Mouse (Mus musculus) stomach, embryonic 14.5 days (tissue): ENCODE measurements at regions not wholly inside any gene's neighbourhood (a gene's known extent, or its start where the extent isn't known, plus 50 kb on each side); places are given as distances from the start of the nearest gene placed in this dataset.
A peak's percentile ranks its signal among the peaks of the same experiment; 100 is the strongest.

Experiments
- ATAC-seq: fragments of 200-750 bp; cut with Nextera tagmentation; 2 replicates; pipeline ENCODE4 v1.8.0; 2017; ENCODE audit warnings: low read depth, moderate TSS enrichment; ENCODE audit not compliant: insufficient number of reproducible peaks, insufficient read depth, low FRiP score
- H3K27ac ChIP-seq: fragments of 300-500 bp; sonication (generic); 2 replicates; pipeline ENCODE4 v1.5.1; 2014; ENCODE audit warnings: mild to moderate bottlenecking, low read length, moderate library complexity, mixed read lengths
- H3K27me3 ChIP-seq: fragments of 300-500 bp; sonication (generic); 2 replicates; pipeline ENCODE4 v1.6.1; 2014; ENCODE audit warnings: low read length, control low read depth, mixed read lengths; ENCODE audit not compliant: control insufficient read depth, insufficient read depth
- H3K36me3 ChIP-seq: fragments of 300-500 bp; sonication (generic); 2 replicates; pipeline ENCODE4 v1.6.1; 2014; ENCODE audit warnings: mild to moderate bottlenecking, control low read depth, low read length, moderate library complexity, mixed read lengths; ENCODE audit not compliant: control insufficient read depth, insufficient read depth
- H3K4me1 ChIP-seq: fragments of 300-500 bp; sonication (generic); 2 replicates; pipeline ENCODE4 v1.6.1; 2014; ENCODE audit warnings: low read length, control low read depth, mixed read lengths; ENCODE audit not compliant: control insufficient read depth, insufficient read depth
- H3K4me2 ChIP-seq: fragments of 300-500 bp; sonication (generic); replicated peaks from 2 replicates; pipeline ENCODE4 v1.6.1; 2014; ENCODE audit warnings: low read depth, low read length, control low read depth
- H3K4me3 ChIP-seq: fragments of 300-500 bp; sonication (generic); 2 replicates; pipeline ENCODE4 v1.5.1; 2014; ENCODE audit warnings: low read depth, low read length, control low read depth
- H3K9ac ChIP-seq: fragments of 300-500 bp; sonication (generic); replicated peaks from 2 replicates; pipeline ENCODE4 v1.6.1; 2014; ENCODE audit warnings: low read depth, mild to moderate bottlenecking, control low read depth, low read length, moderate library complexity, mixed read lengths
- H3K9me3 ChIP-seq: fragments of 300-500 bp; sonication (generic); 2 replicates; pipeline ENCODE4 v1.6.1; 2016; ENCODE audit warnings: low read depth, low read length, control low read depth; ENCODE audit not compliant: control insufficient read depth
- WGBS: fragments of 180-500 bp; shearing (Covaris S2); extraction: QIAGEN DNeasy Blood & Tissue Kit; methylation state at CpG from one replicate; pipeline ENCODE4 v1.1.7; 2014; 5-methylcytosine and 5-hydroxymethylcytosine counted together

DNA sequence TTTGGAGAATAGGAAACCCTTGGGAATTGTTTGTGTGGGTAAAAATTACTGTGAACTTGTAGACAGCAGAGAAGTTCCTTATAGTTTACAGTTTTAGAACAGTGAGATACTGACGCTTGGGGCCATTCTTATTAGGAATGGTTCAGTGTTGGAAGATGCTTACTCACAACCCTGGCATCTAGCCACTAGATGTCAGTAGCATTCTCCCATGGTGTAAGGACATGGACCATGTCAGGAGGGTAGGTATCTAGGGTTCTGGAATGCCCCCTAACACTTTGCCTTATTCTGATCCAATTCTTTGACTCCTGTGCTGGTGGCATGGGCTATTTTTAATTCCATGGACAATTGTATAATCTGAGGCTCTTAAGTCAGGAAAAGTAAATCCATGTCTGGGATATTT is 185.3 kb upstream of the Ccn2 start:
- 20% methylated on average over 1 of the region's 1 CpGs for WGBS
- no peak overlapping the region for H3K9ac ChIP-seq
- H3K27me3 ChIP-seq: no peaks in the 10 kb centered on the region
- no peak for ATAC-seq
- no peaks in the 10 kb centered on the region for H3K9me3 ChIP-seq
- H3K4me2 ChIP-seq: no peak overlapping the region
- no peak overlapping the region for H3K27ac ChIP-seq
- no peaks in the 10 kb centered on the region for H3K4me1 ChIP-seq
- no peaks in the 10 kb centered on the region for H3K36me3 ChIP-seq
- no peak overlapping the region for H3K4me3 ChIP-seq

DNA sequence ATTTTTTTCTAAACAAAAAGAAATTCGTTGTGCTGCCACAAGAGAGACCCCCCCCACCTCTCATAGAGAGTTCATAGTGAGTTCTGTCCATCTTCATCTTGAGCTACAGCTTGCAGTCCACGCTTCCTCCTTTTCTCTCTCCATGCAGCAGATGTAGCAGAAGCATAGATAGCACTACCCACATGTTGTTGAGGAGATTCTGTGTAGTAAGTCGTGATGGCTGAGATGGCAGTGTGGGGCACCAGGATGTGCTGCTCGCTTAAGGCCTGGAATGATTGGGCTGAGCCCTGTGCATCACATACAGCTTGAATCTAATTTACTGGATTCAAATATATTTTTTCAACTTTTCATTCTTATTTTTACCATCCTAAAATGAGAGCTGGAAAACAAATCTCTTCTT is 184.4 kb upstream of the Ccn2 start:
- H3K9ac ChIP-seq: no peak overlapping the region
- no peaks in the 10 kb centered on the region for H3K36me3 ChIP-seq
- H3K4me3 ChIP-seq: no peak overlapping the region
- 88% methylated on average over 4 of the region's 4 CpGs for WGBS
- H3K27me3 ChIP-seq: no peaks in the 10 kb centered on the region
- H3K4me2 ChIP-seq: no peak overlapping the region
- no peaks in the 10 kb centered on the region for H3K4me1 ChIP-seq
- ATAC-seq: no peak
- H3K9me3 ChIP-seq: no peaks in the 10 kb centered on the region
- no peak overlapping the region for H3K27ac ChIP-seq

DNA sequence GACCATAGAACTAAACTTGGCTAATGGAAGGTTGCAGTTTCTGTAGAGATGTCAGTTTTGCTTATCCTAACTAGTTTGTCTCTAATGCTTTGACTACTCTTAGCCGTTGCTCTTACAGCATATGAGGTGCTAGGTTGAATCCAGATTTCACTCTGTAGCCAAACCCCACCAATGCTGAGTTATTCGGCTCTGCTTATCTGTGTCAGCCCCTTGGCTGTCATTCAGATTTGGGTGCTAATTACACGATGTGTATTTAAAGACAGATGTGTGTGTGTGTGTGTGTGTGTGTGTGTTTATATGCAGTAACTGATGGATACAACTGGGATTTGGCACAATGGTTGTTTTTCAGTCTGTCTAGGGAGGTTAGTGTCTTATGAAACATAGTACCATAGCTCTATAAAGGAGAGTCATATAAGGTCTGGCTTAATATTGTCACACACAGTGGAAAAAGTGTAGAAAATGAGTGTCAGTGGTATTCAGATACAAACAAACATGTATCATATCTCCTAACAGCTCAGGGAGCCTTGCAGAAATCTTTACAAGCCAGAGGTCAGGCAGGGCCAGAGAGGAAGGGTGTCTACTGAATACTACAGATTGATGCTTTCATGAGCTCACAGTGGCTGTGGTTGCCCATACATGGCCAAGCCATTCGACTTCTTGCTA is 172.6 kb upstream of the Ccn2 start:
- Histone ChIP-seq H3K27ac (no peak overlapping the region), H3K9ac (no peak overlapping the region), H3K4me1 (no peaks in the 10 kb centered on the region), H3K36me3 (no peaks in the 10 kb centered on the region), H3K9me3 (no peaks in the 10 kb centered on the region), H3K4me3 (no peak overlapping the region), H3K27me3 (no peaks in the 10 kb centered on the region), H3K4me2 (no peak overlapping the region)
- WGBS: 60% methylated on average over 4 of the region's 4 CpGs
- ATAC-seq: no peak

DNA sequence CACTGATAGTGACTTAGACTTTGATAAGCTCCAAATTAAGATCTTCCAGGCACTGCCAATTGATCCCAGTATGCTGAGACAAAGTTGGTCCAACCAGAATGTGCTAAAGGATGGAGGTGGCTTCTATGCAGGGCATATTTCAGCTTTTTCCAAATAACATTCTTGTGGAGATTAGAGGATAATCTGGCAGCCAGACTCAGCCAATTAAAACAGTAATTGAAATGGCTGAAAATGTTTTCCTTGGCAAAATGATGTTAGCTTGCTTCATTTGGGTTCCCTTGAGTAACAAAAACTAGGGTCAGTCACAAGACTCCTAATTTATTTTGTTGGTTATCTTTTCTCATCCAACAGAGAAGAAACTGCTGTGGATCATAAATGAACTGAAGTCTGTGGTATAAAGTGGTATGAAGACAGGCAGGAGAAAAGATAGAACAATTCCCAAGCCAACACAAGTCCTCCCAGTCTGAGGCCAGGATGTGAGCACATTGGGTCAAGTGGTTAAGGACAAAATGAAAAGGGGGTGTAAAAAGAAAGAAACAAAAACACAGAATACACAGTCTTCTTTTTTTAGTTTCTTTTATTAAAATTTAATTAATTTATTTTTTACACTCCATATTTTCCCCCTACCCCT is 161.4 kb upstream of the Ccn2 start:
- no peak overlapping the region for H3K4me2 ChIP-seq
- no peaks in the 10 kb centered on the region for H3K4me1 ChIP-seq
- H3K27me3 ChIP-seq: no peaks in the 10 kb centered on the region
- ATAC-seq: no peak
- H3K9ac ChIP-seq: no peak overlapping the region
- H3K9me3 ChIP-seq: no peaks in the 10 kb centered on the region
- no peak overlapping the region for H3K27ac ChIP-seq
- no peak overlapping the region for H3K4me3 ChIP-seq
- no peaks in the 10 kb centered on the region for H3K36me3 ChIP-seq

DNA sequence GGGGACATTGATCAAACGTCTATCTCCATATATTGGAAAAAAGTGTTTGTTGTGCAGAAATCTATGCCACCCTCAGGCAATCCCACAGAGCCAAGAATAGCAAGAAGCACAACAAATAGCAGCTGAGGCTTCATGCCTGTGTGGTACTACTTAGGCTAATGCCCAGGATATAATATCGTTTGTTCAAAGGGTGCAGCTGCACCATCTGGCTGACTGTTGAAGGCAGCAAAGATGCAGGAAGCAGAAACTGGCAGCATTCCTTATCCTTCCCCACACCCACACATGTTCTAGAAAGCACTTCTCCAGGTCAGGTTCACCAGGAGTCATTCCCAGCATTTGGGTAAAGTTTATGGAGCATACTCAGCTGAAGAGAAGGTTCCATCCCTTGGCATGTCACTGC is 158.1 kb upstream of the Ccn2 start:
- H3K4me1 ChIP-seq: no peaks in the 10 kb centered on the region
- H3K27ac ChIP-seq: no peak overlapping the region
- H3K4me2 ChIP-seq: no peak overlapping the region
- no peaks in the 10 kb centered on the region for H3K36me3 ChIP-seq
- WGBS: 72% methylated on average over 2 of the region's 2 CpGs
- H3K9ac ChIP-seq: no peak overlapping the region
- no peak overlapping the region for H3K4me3 ChIP-seq
- H3K9me3 ChIP-seq: no peaks in the 10 kb centered on the region
- H3K27me3 ChIP-seq: no peaks in the 10 kb centered on the region
- no peak for ATAC-seq

DNA sequence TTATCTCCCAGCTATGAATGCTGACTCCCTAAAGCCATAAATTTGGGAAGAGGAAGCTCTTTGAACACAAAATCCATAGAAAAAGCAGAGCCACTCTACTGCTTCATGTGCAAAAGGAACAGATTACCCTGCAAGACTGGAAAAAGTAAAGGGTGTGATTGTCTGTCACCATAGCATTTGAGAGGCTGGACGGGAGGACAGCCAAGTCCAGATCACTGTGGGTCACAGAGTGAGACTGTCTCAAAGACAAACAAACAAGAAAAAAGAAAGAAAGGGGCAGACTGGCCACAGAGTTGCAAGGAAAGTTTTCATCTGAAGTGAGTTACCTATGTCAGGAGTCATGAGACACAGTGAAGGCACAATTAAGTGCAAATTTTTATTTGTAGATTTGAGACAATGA is 150.7 kb upstream of the Ccn2 start:
- no peak overlapping the region for H3K27ac ChIP-seq
- peaks cover 13% of the 10 kb centered on the region for H3K4me1 ChIP-seq
- no peaks in the 10 kb centered on the region for H3K27me3 ChIP-seq
- H3K9me3 ChIP-seq: no peaks in the 10 kb centered on the region
- no peak for ATAC-seq
- no peak overlapping the region for H3K4me3 ChIP-seq
- 45% methylated on average over 1 of the region's 1 CpGs for WGBS
- H3K4me2 ChIP-seq: no peak overlapping the region
- no peak overlapping the region for H3K9ac ChIP-seq
- H3K36me3 ChIP-seq: no peaks in the 10 kb centered on the region

DNA sequence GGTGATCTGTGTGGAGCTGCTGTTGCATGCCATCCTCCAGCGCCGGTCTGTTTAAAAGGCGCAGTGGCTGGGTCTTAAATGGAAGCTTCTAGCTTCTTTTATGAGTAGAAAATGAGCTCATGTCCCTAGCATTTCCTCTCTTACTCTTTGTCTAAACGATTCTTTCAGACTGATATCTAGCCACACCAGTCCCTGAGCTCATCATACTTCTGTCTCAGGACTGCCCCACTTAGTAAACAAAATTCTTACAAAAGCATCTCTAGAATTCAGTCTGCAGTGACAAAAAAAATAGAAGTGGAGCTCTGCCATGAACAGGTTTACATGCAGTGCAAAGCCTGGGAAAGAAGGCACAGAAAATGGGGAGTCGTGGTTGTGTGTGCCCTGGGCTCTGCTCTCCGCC is 150.2 kb upstream of the Ccn2 start:
- peaks cover 13% of the 10 kb centered on the region for H3K4me1 ChIP-seq
- no peaks in the 10 kb centered on the region for H3K27me3 ChIP-seq
- H3K36me3 ChIP-seq: no peaks in the 10 kb centered on the region
- H3K4me2 ChIP-seq: no peak overlapping the region
- no peak for ATAC-seq
- H3K9me3 ChIP-seq: no peaks in the 10 kb centered on the region
- 74% methylated on average over 6 of the region's 6 CpGs for WGBS
- no peak overlapping the region for H3K4me3 ChIP-seq
- no peak overlapping the region for H3K9ac ChIP-seq
- no peak overlapping the region for H3K27ac ChIP-seq

DNA sequence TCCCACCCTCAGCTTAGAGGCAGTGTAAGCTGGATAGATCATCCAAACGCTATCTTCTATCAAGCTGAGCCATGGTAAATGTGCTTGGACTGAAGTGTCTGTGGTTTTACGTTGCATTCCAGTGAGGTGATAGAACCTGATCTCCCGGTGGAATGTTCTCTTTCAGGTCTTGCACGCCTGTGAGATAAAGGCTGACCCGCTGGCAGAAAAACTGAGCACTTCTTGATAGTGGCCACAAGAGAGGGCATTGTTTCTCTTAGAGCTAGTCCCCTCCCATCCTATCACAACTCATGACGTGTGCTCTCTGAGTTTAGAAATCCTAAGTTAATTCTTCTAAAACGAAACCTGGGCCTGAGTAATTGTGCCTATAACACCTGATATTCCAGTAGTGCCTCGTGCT is 149.1 kb upstream of the Ccn2 start:
- Histone ChIP-seq H3K27me3 (no peaks in the 10 kb centered on the region), H3K9ac (no peak overlapping the region), H3K36me3 (no peaks in the 10 kb centered on the region), H3K9me3 (no peaks in the 10 kb centered on the region), H3K4me2 (no peak overlapping the region), H3K27ac (no peak overlapping the region), H3K4me1 (peaks cover 13% of the 10 kb centered on the region), H3K4me3 (no peak overlapping the region)
- 58% methylated on average over 8 of the region's 8 CpGs for WGBS
- ATAC-seq: no peak

DNA sequence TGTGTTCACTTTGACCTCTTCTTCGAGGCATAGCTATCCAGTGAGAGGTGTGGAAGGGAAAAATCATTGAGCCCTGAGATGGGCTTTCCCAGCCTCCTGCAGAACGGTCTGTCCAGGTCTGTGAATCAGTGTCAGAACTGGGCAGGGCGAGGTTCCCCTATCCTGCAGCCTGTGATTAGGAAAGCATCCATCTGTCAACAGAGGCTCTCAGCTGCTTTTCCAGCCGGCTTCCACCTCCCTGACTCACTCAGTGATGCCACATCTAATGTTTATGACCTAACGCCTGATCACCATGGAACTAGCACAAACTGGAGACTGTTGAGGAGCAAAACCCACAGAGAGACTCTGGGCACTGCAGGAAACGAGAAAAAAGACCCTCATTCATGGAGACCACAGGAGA is 148.1 kb upstream of the Ccn2 start:
- no peak overlapping the region for H3K9ac ChIP-seq
- 50% methylated on average over 6 of the region's 6 CpGs for WGBS
- H3K4me1 ChIP-seq: peaks cover 13% of the 10 kb centered on the region
- no peak overlapping the region for H3K4me2 ChIP-seq
- no peak overlapping the region for H3K4me3 ChIP-seq
- no peaks in the 10 kb centered on the region for H3K9me3 ChIP-seq
- no peak for ATAC-seq
- no peaks in the 10 kb centered on the region for H3K36me3 ChIP-seq
- peak overlapping the region; percentile 95 for H3K27ac ChIP-seq
- no peaks in the 10 kb centered on the region for H3K27me3 ChIP-seq
